Mouse (Mus musculus): ENCODE results near the gene Cnga2. TPM values are rescaled to one million over a fixed set of nuclear protein-coding genes. Genes with fewer than 3 reads are reported as not detected.

Gene Cnga2
- not detected in 2 replicates for polyA plus RNA-seq (2014; fragmentation: Nextera tagmentation; extraction: Ambion mirVana)

DNA sequence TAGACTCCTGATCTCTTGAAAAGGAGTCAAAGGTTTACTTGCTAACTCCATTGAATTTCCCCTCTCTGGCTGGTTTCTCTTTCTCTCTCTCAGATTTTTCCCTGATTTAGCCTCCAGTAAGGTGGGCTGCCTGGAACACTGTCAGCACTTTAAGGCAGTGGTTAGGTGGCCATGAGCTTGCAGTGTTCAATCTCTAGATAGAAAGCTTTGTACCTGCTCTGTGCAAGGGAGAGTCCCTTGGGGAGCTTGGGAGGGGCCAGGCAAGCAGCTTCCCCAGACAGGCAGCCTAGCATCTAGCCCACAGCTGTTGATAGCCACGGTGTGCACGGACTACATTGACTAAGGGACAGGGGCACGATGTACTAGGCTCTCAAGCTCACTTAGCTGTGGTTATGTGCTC lies at the start of gene Cnga2:
Cnga2 (plus strand) TSS at position 301 of the 400 bp plus-strand sequence.
- no peaks in the 10 kb centered on the region for H3K36me3 ChIP-seq (ENCODE audit: control insufficient read depth, insufficient read depth, low read length)
- ATAC-seq (no peak), DNase-seq (ENCODE audit: low spot score) (no peak)
- no peaks in the 10 kb centered on the region for H3K9me3 ChIP-seq (replicated peaks; ENCODE audit: control insufficient read depth, low read length)
- no peak within 1 kb of the TSS for H3K4me3 ChIP-seq (ENCODE audit: low read depth, low read length)
- H3K27ac ChIP-seq (ENCODE audit: low read depth, low read length), result no peak within 1 kb of the TSS
- no peak within 1 kb of the TSS for H3K9ac ChIP-seq (ENCODE audit: low read length)
- 80% methylated on average over 3 of the region's 3 CpGs for WGBS
- no peak within 1 kb of the TSS for H3K4me2 ChIP-seq (ENCODE audit: low read length)
- H3K27me3 ChIP-seq (replicated peaks; ENCODE audit: control insufficient read depth, insufficient read depth, low read length), result no peaks in the 10 kb centered on the region
- no peaks in the 10 kb centered on the region for H3K4me1 ChIP-seq (ENCODE audit: control insufficient read depth, insufficient read depth, low read length)

DNA sequence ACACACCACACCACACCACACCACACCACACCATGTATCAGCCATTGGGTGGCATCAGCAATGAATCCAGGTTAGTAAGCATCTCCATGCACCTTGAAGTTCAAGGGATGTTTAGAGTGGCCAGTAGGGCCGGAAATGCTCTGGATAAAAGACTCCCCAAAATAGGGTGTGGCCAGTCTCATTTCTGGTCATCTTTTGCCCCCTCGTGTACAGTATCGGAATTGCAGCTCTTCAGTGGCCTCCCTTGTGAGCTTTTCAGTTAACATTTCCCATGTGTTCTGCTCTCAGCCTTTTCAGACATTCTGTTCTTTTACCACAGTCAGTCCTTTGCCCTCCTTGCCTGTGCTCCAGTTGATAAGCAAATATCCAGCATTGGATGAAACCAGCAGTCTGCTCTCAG lies 45.0 kb upstream of the Cnga2 start:
- H3K27me3 ChIP-seq (replicated peaks; ENCODE audit: control insufficient read depth, insufficient read depth, low read length), result no peaks in the 10 kb centered on the region
- no peak overlapping the region for H3K4me2 ChIP-seq (ENCODE audit: low read length)
- H3K36me3 ChIP-seq (ENCODE audit: control insufficient read depth, insufficient read depth, low read length), result no peaks in the 10 kb centered on the region
- no peak overlapping the region for H3K4me3 ChIP-seq (ENCODE audit: low read depth, low read length)
- WGBS, result 28% methylated on average over 3 of the region's 3 CpGs
- no peaks in the 10 kb centered on the region for H3K4me1 ChIP-seq (ENCODE audit: control insufficient read depth, insufficient read depth, low read length)
- H3K27ac ChIP-seq (ENCODE audit: low read depth, low read length), result no peak overlapping the region
- DNase-seq (ENCODE audit: low spot score), result peak; percentile 46
- no peak overlapping the region for H3K9ac ChIP-seq (ENCODE audit: low read length)
- no peaks in the 10 kb centered on the region for H3K9me3 ChIP-seq (replicated peaks; ENCODE audit: control insufficient read depth, low read length)
- no peak for ATAC-seq

DNA sequence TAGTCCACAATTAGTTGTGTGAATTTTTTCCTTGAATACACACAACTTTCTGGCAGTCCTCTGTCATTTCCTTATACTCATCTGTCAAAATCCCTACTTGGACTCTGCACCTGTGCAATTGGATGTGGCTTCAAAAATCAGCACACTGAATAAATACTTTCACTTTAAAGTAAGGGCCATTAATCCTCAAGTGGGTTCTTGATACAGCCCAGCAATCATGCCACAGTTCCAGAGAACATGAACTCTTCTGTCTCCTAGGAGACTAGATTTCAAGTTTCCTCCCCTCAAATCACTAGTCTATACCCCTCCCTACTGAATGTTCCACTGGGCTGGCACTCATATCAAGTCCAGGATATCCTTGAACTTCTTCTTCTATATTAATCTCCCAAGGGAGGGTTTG lies 33.3 kb upstream of the Cnga2 start:
- H3K27me3 ChIP-seq (replicated peaks; ENCODE audit: control insufficient read depth, insufficient read depth, low read length), result no peaks in the 10 kb centered on the region
- H3K36me3 ChIP-seq (ENCODE audit: control insufficient read depth, insufficient read depth, low read length), result no peaks in the 10 kb centered on the region
- DNase-seq (ENCODE audit: low spot score) (no peak), ATAC-seq (no peak)
- no peak overlapping the region for H3K4me3 ChIP-seq (ENCODE audit: low read depth, low read length)
- H3K4me2 ChIP-seq (ENCODE audit: low read length), result no peak overlapping the region
- H3K27ac ChIP-seq (ENCODE audit: low read depth, low read length), result no peak overlapping the region
- H3K4me1 ChIP-seq (ENCODE audit: control insufficient read depth, insufficient read depth, low read length), result no peaks in the 10 kb centered on the region
- H3K9ac ChIP-seq (ENCODE audit: low read length), result no peak overlapping the region
- no peaks in the 10 kb centered on the region for H3K9me3 ChIP-seq (replicated peaks; ENCODE audit: control insufficient read depth, low read length)

DNA sequence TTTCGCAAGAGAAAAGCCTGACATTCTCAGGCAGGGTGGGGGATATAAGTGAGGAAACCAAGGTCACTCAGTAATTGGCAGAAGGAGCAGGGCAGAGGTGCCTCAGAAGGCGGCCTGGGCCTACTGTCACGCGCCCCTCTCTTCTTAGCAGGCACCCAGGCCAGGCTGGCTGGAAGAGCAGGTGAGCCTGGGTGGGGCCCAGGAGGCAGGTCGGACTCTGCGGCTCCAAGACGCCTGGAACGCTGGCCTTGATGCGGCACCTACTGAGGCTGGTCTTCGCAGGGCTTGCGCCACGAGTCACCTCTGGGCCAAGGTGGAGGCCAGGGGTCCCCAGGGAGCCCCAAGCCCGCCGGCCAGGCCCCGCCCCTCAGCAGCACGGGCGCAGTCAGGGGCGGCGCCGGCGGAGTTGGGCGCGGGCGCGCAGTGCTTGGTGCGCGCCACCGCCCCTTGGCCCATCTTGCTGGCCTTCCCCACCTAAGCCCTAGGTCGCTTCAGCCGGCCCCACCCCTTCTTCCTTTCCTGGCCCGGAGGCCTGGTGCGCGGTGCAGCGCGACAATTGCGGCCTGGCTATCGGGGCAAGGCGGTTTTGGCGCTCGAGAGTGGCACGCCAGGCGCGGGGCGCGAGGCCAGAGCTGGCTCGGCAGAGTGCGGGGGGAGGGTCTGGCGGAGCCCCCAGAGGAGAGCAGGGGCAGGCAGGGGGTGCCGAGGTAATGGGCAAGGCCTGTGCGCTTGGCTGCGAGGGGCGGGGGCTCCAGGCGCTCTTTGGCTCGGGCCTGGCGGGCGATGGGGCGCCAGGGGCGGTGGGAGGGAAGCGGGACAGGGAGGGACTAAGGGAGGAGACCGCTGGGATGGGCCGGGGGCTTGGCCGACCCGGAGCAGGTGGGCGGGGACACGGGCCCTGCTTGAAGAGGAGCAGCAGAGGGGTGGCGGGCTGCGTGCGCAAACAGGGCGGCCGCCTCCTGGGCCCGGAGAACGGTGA lies 29.3 kb upstream of the Cnga2 start, which contains the start of gene Prrg3:
Prrg3 (plus strand) TSS at position 552 of the 979 bp plus-strand sequence.
- H3K4me2 ChIP-seq (ENCODE audit: low read length), result peak within 1 kb of the TSS; percentile 63
- no peaks in the 10 kb centered on the region for H3K27me3 ChIP-seq (replicated peaks; ENCODE audit: control insufficient read depth, insufficient read depth, low read length)
- DNase-seq (ENCODE audit: low spot score) (peak; percentile 64), ATAC-seq (peak; percentile 90)
- peak within 1 kb of the TSS; percentile 14; the same call in 1 of the 2 replicates for H3K27ac ChIP-seq (ENCODE audit: low read depth, low read length)
- 32% methylated on average over 57 of the region's 72 CpGs for WGBS
- peaks cover 3% of the 10 kb centered on the region; the same call in 1 of the 2 replicates for H3K36me3 ChIP-seq (ENCODE audit: control insufficient read depth, insufficient read depth, low read length)
- H3K4me3 ChIP-seq (ENCODE audit: low read depth, low read length), result peak within 1 kb of the TSS; percentile 45
- H3K9me3 ChIP-seq (replicated peaks; ENCODE audit: control insufficient read depth, low read length), result no peaks in the 10 kb centered on the region
- H3K9ac ChIP-seq (ENCODE audit: low read length), result peak within 1 kb of the TSS; percentile 66
- H3K4me1 ChIP-seq (ENCODE audit: control insufficient read depth, insufficient read depth, low read length), result 0 out of 2 replicates have a peak, but pooled peaks cover 2% of the 10 kb centered on the region

DNA sequence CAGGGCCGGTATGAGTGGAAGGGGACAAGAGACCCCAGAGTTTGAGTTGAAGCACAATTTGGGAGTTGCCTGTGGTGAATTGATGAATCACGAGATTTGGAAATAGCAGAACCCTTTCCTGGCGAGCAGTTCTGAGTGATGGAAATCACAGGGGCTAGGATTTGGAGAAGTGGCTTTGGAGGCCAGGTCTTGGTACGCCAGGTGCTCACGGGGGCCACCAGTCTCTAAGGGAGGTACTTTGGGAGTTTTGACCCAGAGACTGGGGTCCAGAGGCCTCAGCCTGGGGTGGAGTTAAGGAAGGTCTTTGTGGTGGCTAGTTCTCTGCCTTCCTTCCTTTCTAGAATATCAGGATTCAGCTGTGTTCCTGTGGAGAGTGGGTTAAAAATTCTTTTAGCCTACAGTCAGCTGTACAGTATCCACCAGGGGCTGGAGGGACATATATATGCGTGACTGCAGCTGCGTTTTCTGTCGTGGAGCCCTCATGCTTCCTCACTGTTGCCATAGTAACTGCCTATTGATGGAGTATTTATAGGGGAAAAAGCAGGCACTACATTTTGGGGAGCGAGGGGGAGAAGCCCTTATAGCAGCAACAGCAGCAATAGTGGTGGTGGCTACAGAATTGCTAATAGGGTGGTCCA lies 28.3 kb upstream of the Cnga2 start:
- Histone ChIP-seq H3K36me3 (ENCODE audit: control insufficient read depth, insufficient read depth, low read length) (peaks cover 3% of the 10 kb centered on the region; the same call in 1 of the 2 replicates), H3K27me3 (replicated peaks; ENCODE audit: control insufficient read depth, insufficient read depth, low read length) (no peaks in the 10 kb centered on the region), H3K4me2 (ENCODE audit: low read length) (peak overlapping the region; percentile 63), H3K27ac (ENCODE audit: low read depth, low read length) (no peak overlapping the region), H3K4me1 (ENCODE audit: control insufficient read depth, insufficient read depth, low read length) (0 out of 2 replicates have a peak, but pooled peaks cover 2% of the 10 kb centered on the region), H3K9ac (ENCODE audit: low read length) (peak overlapping the region; percentile 66), H3K4me3 (ENCODE audit: low read depth, low read length) (peak overlapping the region; percentile 45), H3K9me3 (replicated peaks; ENCODE audit: control insufficient read depth, low read length) (no peaks in the 10 kb centered on the region)
- WGBS, result 35% methylated on average over 9 of the region's 9 CpGs
- peak; percentile 15 for ATAC-seq
- DNase-seq (ENCODE audit: low spot score), result peak; percentile 48

DNA sequence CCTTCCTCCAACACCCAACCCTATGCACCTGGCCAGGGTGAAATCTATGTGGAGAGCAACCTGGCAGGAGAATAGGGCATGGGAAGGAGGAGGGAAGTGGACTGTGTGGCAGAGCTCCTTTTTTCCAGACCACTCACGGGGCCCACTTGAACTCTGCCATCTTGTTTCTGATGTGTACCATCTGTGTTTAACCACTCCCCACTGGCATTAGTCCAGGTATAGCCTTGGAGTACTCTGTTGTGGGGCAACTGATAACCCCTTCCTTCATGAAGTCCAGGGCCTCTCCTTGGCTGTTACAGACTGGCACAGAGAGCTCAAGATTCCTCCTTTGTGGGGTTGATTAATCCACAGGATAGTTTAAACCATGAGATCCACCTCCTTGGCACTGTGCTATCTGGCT lies 23.4 kb upstream of the Cnga2 start:
- ATAC-seq (no peak), DNase-seq (ENCODE audit: low spot score) (no peak)
- H3K9ac ChIP-seq (ENCODE audit: low read length), result no peak overlapping the region
- no peaks in the 10 kb centered on the region for H3K27me3 ChIP-seq (replicated peaks; ENCODE audit: control insufficient read depth, insufficient read depth, low read length)
- WGBS, result 81% methylated on average over 1 of the region's 1 CpGs
- 0 out of 2 replicates have a peak, but pooled peaks cover 2% of the 10 kb centered on the region for H3K4me1 ChIP-seq (ENCODE audit: control insufficient read depth, insufficient read depth, low read length)
- no peak overlapping the region for H3K27ac ChIP-seq (ENCODE audit: low read depth, low read length)
- H3K4me3 ChIP-seq (ENCODE audit: low read depth, low read length), result no peak overlapping the region
- H3K36me3 ChIP-seq (ENCODE audit: control insufficient read depth, insufficient read depth, low read length), result peaks cover 3% of the 10 kb centered on the region; the same call in 1 of the 2 replicates
- H3K9me3 ChIP-seq (replicated peaks; ENCODE audit: control insufficient read depth, low read length), result no peaks in the 10 kb centered on the region
- H3K4me2 ChIP-seq (ENCODE audit: low read length), result no peak overlapping the region

DNA sequence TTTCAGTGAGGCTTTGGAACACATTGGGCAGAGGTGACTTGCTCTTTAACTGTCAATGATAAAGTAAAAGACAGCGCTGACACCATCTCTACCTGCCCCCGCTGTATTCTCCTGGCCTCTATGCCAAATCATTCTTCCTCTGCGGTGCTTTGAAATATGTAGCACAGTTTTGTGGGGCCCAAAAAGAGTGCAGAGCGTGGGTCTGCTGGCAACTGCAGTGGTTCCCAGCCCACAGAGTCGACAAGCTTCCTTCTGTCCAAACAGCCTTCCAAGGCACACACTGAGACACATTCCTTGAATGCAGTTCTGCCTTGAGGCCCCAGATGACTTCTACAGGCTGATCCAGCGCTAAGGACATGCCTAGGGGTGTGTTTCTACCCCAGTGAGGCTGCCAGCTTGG lies 22.8 kb upstream of the Cnga2 start:
- no peaks in the 10 kb centered on the region for H3K27me3 ChIP-seq (replicated peaks; ENCODE audit: control insufficient read depth, insufficient read depth, low read length)
- peaks cover 3% of the 10 kb centered on the region; the same call in 1 of the 2 replicates for H3K36me3 ChIP-seq (ENCODE audit: control insufficient read depth, insufficient read depth, low read length)
- ATAC-seq (no peak), DNase-seq (ENCODE audit: low spot score) (no peak)
- WGBS, result 77% methylated on average over 6 of the region's 6 CpGs
- no peaks in the 10 kb centered on the region for H3K4me1 ChIP-seq (ENCODE audit: control insufficient read depth, insufficient read depth, low read length)
- H3K9ac ChIP-seq (ENCODE audit: low read length), result no peak overlapping the region
- H3K4me3 ChIP-seq (ENCODE audit: low read depth, low read length), result no peak overlapping the region
- H3K9me3 ChIP-seq (replicated peaks; ENCODE audit: control insufficient read depth, low read length), result no peaks in the 10 kb centered on the region
- no peak overlapping the region for H3K4me2 ChIP-seq (ENCODE audit: low read length)
- no peak overlapping the region for H3K27ac ChIP-seq (ENCODE audit: low read depth, low read length)

DNA sequence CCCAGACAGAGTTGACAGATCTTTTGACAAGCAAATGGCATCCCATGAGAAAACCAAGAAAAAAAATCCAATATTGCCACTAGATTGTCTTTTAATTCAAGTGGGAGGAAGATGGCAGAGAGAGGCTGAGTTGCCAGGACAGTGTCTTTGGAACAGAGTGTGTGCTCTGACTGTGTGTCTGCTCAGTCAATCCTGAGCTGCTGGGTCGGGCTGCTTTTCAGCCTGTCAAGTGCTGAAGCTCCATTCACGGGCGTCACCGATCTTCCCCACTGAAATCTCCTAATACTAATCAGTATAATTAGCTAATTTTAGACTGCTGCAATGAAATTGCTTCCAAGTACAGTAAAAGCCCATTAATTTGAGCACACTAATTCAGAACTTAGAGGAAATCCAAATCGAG lies 20.3 kb upstream of the Cnga2 start:
- DNase-seq (ENCODE audit: low spot score), result peak; percentile 7
- no peaks in the 10 kb centered on the region for H3K27me3 ChIP-seq (replicated peaks; ENCODE audit: control insufficient read depth, insufficient read depth, low read length)
- H3K4me1 ChIP-seq (ENCODE audit: control insufficient read depth, insufficient read depth, low read length), result no peaks in the 10 kb centered on the region
- H3K27ac ChIP-seq (ENCODE audit: low read depth, low read length), result no peak overlapping the region
- peaks cover 3% of the 10 kb centered on the region; the same call in 1 of the 2 replicates for H3K36me3 ChIP-seq (ENCODE audit: control insufficient read depth, insufficient read depth, low read length)
- no peak overlapping the region for H3K4me2 ChIP-seq (ENCODE audit: low read length)
- no peak overlapping the region for H3K9ac ChIP-seq (ENCODE audit: low read length)
- WGBS, result 54% methylated on average over 5 of the region's 5 CpGs
- H3K4me3 ChIP-seq (ENCODE audit: low read depth, low read length), result no peak overlapping the region
- H3K9me3 ChIP-seq (replicated peaks; ENCODE audit: control insufficient read depth, low read length), result no peaks in the 10 kb centered on the region
- ATAC-seq, result no peak

Measured in forebrain, embryonic 14.5 days (tissue).